Mouse (Mus musculus): ENCODE data around the gene Galnt5. TPM values are rescaled to one million over a fixed set of nuclear protein-coding genes. Genes with fewer than 3 reads are reported as not detected.

The Galnt5 gene
- 1 to 10 TPM in 1 of 2 experiments, under 1 TPM in 1; 0.79 to 1.2 TPM for total RNA-seq (2021)

DNA sequence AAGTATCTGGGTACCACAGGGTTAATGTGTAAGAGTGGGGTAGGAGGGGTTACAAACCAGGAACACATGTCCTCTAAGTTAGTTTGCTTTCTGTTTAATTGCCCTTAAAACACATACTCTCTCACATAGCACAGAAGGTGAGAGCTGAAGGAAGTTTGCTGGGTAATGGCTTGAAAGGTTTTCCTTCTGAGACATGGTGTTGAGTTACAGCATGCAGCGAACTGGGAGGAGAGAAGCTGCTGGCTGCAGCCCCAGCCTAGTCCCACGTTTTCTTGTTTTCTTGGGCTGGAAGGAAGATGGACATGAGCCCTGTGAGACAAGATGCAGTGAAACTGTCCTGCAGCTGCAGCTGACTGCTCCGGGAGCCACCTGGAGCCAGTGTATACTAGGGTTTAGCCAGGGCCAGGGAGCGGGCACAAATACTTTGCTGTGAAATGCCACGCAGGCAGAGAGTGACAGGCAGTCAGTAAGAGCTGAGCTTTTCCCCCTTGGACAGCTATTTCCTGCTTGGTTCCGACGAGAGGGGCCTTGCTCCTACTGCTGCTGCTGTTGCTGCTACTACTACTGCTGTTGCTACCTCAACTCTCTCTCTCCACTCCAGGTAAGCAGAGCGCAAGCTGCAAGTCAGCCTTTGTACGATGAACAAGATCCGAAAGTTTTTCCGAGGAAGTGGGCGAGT is at the start of gene Galnt5:
Galnt5 (plus strand) TSS at position 133 of the 679 bp plus-strand sequence.
- peak; percentile 7 for DNase-seq

DNA sequence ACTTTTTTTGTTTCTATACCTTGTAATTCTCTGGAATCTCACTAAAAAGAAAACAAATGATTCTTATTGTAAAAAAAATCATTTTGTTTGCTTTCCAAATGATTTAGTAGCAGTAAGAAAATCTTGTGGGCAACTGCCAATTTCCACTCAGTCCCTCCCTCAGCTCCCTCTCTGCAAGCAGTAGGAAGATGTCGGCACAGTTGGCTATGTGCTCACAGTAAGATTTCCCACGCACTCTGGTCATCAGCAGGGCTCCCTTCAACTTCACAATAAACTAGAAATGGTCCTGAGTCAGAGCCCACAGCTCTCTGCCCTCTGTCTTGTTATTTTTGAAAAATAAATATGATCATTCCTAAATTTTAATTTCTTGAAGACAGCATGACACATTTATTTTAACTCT is 46.1 kb upstream of the Galnt5 start:
- DNase-seq, result no peak

DNA sequence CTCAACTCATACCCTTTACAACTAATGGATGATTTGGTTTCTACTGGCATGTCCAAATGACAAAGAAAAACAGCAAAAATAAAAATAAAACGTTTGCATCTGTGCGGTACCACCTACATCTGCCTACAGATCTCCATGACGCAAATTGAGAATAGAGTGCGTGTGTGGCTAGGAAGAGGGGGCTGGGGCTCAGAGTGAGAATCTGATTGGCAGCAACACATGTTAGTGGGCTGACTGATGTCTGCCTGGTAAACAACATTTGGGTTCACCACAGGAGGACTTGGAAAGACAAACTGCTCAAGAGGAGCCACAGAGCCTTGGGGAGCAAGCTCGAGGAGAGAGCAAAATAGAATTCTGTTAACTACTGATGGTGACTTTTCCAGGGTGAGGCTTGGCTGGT is 36.9 kb upstream of the Galnt5 start:
- DNase-seq, result no peak

DNA sequence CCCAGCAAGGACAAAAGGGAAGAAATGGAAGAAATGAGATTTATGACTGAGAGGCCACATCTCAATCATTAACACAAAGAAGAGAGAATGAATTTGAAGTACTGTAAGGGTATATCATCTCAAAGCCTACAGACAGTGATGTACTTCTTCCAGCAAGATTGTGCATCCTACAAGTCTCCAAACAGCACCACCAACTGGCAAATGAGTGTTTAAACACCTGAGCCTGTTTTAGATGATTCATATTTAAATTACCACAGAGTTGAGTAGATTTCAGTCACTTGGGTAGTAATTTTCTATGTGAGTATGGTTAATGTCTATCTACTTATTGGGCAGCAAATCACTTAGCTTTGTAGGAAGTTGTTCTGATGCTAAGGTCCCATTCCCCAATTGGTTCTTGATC is 15.4 kb upstream of the Galnt5 start:
- DNase-seq, result no peak

DNA sequence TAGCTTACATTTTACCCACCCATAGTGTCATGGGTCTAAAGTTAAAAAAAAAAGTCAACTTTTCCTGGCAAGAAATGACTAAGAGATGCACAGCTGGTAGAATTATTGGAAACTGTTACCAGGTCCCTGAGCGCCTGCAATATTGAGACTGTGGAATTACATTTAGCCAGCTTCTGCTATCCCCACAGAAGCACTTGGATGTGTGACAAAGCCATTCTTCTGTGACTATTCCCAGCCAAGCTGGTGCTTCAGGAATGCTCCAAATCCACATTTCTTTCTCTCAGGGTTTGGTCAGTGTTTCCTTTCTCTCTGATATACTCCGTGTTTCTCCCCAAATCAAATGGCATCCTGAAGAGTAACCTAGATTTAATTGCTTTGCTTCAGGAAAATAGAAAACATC is 6.6 kb upstream of the Galnt5 start:
- no peak for DNase-seq

DNA sequence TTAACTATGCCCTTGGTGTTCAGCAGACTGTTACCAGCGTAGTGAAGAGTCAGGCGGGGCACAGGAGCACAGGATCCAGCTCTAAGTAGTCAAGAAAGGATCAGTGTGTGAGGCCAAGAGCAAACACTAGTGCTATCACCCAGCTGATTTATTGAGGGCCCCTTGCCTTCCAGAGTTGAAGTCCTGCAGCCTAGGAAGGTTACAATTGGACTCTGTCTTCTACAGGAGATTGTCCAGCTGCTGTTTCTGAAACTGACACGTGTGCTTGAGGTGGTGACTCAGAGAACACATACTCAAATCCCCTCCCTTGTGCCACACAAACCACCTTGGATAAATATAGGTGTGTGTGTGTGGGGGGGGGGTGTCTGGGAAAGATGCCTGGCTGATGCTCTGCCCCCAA is 3.8 kb downstream of the Galnt5 start:
- DNase-seq, result no peak

DNA sequence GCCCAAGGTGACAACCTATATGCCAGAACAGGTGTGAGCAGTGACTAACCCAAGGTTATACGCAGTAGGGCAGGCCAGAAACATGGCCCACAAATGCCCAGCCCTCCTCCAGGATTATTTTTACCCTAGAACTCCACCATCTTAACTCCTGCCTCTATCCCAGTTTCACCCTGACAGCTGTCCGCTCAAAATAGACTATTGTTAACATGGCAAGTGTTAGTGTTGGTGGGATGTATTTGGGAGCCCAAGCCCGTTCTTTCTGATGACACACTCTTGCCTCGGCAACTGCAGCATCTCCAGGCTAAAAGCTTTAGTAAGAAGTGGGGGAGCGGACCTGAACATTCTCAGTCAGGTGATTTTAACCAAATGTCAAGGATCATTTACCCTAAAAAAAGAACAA is 9.4 kb downstream of the Galnt5 start:
- DNase-seq, result no peak

DNA sequence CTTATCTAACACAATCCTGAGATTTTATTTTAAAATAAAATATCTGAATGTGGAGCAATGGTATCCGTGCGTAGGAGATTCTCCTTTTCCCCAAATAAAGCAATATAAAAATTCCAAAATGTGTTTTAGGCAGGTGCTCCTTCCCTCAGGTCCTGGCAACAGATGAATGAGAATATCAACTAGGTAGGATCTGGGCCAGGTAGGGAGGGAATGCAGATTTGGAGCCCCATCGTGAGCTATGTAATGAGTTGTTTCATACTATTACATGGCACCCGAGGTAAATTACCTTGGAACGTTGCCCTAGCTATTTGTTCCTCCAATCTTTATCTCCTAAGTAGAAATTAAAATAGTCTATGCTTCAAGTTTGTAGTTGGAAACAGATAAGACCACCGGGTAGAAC is 25.9 kb downstream of the Galnt5 start:
- no peak for DNase-seq

DNA sequence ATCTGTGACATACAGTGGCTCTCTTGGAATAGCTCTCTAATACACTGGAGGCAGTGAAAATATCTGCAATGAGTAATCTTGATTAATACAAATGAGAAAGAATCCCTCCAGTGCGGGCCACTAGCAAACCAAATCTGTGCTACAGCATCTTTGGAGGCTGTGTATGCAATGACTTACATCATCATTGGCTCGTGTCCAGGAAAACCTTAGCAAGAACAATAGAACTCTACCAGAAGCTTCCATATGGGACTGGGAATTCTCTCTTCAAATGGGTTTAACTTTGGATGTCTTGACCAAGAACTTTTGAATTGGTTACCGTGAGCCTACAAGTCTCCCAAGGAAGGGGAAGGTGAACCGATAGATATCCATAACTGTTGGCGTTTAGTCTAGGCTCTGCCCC is 29.1 kb downstream of the Galnt5 start:
- DNase-seq, result peak; percentile 14

DNA sequence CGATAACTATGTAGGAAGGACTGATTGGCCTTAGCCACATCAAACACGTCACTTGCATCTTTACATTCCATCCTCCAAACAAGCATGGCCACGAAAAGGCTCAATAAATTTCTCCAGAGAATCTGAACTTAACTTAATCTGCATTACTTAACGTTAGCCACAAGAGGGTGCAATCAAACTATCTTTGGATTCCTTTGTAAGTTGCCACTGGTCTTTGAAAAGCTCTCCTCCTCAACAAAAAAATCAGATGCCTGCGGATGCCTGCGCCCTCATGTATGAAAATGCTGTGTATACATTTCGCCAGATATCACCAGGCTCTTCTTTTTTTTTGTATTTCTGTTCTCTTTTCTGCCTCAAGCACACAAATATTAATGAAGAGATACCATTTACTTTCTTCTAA is 31.7 kb downstream of the Galnt5 start:
- no peak for DNase-seq

DNA sequence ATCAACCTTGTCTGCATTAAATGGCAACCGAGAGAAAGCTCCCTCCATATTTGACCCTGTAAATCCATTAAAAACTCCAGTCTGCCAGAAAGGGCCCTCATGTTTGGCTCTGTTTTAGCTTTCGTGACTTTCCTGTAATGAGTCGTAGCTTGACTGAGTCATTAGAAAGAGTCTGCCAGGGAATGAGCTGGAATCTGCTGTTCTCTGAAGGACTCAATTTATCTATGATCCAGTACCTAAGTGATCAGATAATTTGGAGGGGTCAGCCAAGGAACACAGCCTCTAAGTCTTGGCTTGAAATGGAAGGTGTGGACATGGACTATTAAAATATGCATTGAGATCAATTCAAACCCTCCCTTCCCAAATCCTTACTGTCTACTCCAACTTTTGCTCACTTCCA is 33.7 kb downstream of the Galnt5 start:
- DNase-seq, result no peak

DNA sequence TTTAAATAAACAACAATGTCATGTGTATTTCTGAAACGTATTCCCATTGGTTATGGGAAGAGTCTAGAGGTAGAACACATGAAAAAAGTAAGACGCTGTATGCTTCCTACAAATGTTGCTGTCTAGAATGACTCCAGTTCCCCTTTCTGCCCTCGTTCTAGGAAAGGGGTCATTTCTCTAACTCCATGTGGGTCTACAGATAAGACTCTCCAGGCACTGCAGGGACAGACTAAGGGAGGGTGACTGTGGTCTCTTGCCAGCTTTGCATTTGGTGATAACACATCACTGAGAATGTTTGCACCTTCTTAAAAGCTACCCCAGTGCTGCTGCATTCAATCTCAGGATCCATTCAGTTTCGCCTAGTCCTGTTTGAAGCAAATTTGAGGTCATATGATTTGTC is 38.0 kb downstream of the Galnt5 start:
- no peak for DNase-seq

DNA sequence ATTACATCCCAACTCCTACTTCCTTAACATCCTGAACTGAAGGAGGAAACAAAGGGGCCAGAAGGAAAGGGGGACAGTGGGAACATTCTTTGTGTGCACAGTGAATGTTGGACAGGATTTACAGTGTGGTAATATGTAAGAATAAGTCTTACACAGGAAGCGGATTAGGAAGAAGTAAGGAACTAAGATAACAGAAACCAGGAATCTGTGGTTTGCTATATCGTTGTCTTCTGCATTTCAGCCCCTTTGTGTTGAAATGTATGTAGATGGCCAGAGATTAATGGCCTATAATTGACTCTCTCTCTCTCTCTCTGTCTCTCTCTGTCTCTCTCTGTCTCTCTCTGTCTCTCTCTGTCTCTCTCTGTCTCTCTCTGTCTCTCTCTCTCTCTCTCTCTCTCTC is 39.2 kb downstream of the Galnt5 start:
- DNase-seq, result no peak

DNA sequence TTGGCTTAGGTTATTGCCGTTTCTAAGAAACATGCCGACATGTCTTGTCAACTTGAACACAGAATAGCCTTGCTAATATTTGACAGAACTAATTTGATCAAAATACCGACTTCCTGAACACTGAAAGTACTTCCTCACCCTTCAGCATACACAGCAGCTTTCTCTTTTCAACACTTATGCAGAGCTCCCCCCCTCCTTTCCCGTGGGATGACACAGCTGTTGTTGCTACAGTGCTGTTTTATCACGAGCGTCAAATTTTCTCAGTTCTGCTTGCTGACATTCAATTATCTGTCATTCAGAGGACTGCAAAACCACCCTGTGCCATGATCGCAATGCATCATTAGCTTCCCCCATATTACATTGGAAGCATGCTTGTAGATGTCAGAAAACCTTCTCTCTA is 44.2 kb downstream of the Galnt5 start:
- peak; percentile 35 for DNase-seq

DNA sequence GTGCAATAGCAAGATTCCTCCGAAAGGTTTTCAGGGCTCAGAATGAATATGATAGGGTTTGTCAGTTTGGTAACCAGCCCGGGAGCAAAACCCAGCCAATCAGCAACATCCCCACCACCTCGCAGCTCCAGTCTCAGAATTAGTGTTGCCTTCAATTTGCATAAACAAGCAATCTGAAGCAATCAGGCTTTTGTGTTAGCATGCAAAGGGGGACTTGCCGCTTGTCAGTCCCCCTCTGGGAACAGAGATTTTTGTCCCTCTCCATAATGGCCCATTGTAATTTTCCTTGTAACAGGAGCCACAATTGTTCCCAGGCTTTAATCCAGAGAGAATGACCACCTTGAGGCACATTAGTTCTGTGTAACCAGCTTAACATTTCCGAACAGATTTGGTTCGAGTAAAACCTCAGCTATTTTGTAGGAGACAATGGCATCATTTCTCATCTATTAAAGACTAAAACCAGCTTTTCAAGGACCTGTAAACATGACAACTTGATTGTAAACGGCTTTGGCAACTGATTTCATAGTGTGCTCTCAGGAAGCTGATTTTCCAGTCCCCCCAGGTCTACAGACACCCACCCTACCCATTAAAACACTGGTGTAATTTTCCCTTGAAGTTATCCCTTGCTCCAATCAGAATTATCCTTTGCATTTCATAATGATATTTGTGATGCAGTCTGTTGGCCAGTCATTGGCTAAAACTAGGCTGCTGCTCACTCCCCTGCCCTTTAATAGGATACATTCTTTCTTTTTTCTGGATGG is 55.3 kb downstream of the Galnt5 start, which contains the start of gene Ermn:
Ermn (minus strand) TSS at position 44 of the 761 bp plus-strand sequence.
- DNase-seq, result no peak

DNA sequence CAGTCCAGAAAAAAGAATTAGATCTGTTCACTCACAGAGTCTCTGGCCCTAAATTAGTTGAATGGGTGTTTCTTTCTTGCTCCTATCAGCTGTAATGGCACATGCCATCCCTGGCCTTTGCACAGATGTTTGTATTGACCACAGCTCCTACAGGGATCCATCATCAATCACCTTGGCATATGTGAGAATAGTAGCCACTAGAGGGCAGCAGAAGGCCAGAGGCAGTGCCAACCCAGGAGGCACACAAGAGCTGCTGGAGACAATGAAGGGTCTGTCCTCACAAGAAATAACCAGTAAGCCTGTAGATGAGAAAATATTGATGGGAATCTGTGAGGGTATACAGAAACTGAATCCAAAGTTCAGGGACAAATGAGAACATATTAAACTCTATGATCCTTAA is 57.7 kb downstream of the Galnt5 start:
- DNase-seq, result peak; percentile 63

DNA sequence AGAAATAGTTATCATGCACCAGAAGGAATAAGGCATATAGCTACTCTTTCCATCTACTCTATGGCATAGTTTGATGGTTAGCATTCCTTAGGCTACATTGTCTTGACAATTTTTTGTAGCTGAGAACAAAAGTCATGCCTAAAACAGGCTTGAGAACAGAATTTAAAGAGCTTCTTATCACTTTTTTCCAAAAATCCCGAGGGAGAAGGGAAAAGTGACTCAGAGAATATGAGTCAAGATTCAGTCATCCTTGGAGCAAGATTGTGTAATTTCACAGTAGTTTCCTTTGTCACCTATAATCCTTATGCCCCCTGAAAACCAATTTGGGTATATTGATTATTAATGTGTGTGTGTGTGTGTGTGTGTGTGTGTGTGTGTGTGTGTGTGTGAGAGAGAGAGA is 82.2 kb downstream of the Galnt5 start:
- no peak for DNase-seq

DNA sequence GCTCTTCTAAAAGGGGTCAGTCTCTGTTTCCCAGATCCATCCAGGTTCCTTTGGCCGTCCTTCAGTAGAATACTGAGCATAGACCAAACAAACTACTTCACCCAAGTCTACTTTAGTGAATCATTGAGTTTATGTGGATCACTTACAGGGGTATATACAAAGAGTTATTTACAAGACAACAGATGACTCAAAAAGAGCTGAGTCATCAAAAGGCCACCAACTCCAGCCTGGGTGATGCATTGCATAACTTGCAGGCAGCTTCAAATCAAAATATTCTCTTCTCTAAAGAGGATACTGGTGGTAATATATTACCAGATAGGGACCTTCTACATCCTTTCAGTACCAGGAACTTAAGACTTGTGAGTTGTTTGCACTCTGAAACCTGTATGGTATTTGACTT is 88.7 kb downstream of the Galnt5 start:
- no peak for DNase-seq

DNA sequence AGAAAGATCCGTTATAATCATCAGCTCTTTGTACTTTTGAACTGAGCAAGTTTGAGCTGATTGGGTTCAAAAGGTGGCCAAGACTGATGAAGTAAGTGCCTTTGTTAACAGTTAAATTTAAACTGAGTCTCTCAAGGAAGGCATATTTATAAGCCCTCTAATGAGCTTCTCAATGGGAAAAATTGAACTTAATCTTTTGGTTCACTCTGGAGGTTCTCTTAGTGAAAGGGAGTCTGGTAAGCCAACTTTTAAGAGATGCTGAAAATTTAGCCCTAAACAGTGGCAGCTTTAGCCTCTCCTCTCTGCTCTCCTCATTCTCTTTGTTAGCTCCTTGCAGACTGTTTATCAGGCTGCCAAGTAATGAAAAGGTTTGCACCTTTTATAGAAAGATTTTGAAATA is 97.1 kb downstream of the Galnt5 start:
- DNase-seq, result no peak

Other genes with a start within 250 kb of the Galnt5 start
- gene Ermn, start 55.0 kb downstream of the Galnt5 start, total RNA-seq (2021), result not detected
- gene Cytip, start 197.6 kb downstream of the Galnt5 start, total RNA-seq (2021), result 1 to 10 TPM in 1 of 2 experiments, under 1 TPM in 1; 0.97 to 1.2 TPM